Mouse (Mus musculus): ENCODE data around the gene Tet1.
"Not testable (repeated sequence)": the region's sequence is repeated elsewhere in the genome, so short reads cannot be mapped to it uniquely, and the experiment has no call there.

Gene Tet1

DNA sequence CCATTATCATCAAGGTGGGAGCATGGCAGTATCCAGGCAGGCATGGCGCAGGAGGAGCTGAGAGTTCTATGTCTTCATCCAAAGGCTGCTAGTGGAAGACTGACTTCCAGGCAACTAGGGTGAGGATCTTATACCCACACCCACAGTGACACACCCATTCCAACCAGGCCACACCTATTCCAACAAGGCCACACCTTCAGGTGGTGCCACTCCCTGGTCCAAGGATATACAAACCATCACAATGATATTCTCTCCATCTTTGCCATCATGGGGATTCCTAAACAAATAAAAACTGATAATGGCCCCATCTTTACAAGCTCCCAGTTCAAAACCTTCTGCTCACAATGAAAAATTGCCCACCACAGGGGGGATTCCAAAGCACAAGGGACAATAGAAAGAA lies at the start of gene Tet1:
Gene Tet1, minus strand, starts transcription at position 101 of the 400 bp plus-strand sequence.
- DNase-seq, result not testable (repeated sequence)

- DNase-seq, result no peak
Observed at GRCm38 (mm10) chr10:62948551-62948950, 39.8 kb upstream of the Tet1 start.

DNA sequence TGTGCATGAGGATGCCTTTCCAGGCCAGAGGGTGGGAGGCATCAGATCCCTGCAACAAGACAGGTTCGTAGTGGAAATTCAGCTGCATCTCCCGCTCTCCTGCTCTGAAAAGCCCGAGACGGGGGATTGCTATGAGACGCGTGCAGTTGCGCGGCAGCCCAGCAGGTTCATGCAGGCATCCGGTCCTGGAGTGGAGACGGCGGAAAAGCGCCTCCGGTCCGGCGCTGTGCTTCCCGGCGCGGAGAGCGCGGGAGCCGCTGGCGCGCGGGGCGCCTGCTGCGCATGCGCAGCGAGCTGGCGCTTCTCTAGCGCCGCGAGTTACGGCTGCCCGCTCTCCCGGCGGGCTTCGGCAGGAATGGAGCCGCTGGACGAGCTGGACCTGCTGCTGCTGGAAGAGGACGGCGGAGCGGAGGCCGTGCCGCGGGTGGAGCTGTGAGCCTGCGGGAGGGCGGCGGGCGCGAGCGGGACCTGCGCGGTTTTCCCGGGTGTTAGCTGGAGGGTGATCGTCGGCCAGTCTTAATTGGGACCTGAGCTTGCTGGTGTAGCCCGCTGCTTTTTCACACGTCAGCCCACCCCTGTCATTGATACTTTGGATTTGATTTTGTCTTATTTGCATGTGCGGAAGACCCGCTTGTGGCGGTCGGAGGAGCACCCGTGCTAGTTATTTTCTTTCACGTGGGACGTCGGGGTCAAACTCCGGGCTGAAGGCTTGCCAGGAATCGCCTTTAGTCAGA lies 38.1 kb upstream of the Tet1 start, which contains the start of gene Dna2:
Gene Dna2, plus strand, starts transcription at position 289 of the 734 bp plus-strand sequence.
- peak; percentile 57 to 65 for DNase-seq

DNA sequence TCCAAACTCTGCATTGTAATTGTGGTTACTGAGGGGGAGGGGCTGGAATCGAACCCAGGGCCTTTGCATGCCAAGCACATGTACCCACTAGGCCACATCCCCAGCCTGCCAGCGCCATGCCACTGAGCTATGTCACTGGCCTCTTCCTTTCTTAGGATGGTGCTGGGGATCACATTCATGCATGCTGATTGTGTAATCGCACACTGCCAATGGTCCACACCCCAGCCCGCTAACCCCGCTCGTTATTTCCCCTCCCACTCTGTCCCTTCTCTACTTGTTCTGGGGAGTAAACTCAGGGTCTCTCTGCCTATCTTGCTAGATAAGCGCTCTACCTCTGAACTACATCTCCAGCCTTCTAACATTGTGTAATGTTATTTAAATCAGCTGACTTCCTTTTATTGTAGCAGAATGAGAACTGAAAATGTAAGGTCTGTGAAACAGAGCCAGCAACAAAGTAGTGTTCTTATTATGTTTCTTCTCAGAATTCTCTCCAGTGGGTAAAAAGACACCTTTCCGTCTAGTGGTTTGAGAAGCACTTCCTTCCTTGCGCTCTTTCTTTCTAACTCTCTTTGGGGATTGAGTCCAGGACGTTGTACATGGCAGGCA lies 36.3 kb upstream of the Tet1 start:
- DNase-seq, result no peak

GRCm38 (mm10) chr10:62932381-62932780 lies 23.6 kb upstream of the Tet1 start:
- no peak for DNase-seq

- DNase-seq, result no peak
Observed at GRCm38 (mm10) chr10:62924096-62924635, 15.4 kb upstream of the Tet1 start.

DNA sequence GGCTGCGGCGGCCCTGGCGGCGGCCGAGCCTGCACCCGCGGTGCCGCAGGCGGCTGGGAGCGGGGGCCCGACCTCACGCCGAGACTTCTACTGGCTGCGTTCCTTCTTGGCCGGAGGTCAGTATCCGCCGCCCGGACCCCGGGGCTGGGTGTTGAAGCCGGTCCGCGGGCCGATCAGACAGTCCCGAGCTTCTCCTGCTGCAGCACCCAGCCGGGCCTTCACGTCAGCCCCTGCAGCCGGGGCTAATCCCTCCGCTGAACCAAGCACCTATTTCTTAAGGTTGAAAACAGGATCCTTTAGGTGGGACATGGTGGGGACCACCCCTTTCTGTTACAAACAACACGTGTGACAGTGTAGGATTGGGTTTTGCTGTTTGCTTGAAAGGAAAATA lies 12.0 kb upstream of the Tet1 start:
- no peak for DNase-seq

GRCm38 (mm10) chr10:62919925-62920765 lies 11.3 kb upstream of the Tet1 start, which contains the start of gene Slc25a16:
TSS of gene Slc25a16 (plus strand) at chr10:62920633.
- DNase-seq, result peak; percentile 78 to 85

GRCm38 (mm10) chr10:62918985-62919384 lies 10.2 kb upstream of the Tet1 start:
- no peak for DNase-seq

DNA sequence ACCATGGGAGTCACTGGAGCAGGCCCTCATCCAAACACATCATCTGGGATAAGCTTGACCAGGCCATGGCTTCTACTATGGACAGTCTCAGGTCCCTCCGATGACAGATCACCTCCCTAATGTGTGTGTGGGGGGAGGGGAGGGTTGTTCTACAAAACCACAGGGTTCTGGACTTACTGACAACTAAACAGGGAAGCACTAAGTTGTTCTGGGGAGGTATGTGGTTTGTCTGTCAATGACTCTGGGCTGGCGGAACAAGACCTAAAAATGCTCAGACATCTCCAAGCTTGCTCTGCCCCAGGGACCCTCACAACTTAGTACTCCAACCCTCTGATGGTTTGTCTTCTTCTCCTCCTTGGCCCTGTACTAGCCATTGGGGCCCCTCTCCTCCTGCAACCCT lies 2.3 kb upstream of the Tet1 start:
- no peak for DNase-seq

- no peak for DNase-seq
Observed at GRCm38 (mm10) chr10:62906336-62906735, 2.5 kb downstream of the Tet1 start.

DNA sequence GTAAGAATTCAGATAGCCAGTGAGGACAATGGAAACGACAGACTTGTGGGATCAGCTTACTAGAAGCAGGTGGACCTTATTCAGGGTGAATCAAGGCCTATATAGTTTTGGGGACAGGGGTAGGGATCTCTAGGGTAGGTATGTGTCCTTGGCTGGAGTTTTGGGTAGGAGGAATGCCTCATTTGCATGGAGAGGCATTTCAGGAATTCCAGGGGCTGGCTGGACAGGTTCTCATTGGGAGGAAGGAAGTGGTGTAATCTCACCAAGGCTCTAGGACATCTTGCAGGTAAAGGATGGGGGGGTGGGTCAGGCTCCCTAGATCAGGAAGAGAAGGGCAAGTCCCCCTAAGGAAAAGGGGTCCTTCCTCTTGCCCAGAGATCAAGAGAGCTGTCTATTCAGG lies 6.0 kb downstream of the Tet1 start:
- no peak for DNase-seq

GRCm38 (mm10) chr10:62901826-62902225 lies 7.0 kb downstream of the Tet1 start:
- DNase-seq, result no peak

DNA sequence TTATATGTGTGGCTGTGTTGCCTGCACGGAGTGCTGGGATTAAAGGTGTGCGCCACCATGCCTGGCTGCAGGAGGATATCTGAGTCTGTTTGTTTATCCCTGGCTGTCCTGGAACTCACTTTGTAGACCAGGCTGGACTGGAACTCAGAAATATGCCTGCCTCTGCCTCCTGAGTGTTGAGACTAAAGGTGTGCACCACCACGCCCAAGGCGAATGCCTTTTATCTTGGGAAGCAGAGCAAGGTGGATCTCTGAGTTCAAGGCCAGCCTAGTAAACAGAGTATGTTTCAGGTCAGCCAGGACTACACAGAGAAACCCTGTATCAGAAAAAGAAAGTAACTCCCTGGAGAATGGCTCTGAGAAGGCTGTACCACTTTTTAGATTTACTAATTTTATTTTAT lies 8.7 kb downstream of the Tet1 start:
- no peak for DNase-seq

DNA sequence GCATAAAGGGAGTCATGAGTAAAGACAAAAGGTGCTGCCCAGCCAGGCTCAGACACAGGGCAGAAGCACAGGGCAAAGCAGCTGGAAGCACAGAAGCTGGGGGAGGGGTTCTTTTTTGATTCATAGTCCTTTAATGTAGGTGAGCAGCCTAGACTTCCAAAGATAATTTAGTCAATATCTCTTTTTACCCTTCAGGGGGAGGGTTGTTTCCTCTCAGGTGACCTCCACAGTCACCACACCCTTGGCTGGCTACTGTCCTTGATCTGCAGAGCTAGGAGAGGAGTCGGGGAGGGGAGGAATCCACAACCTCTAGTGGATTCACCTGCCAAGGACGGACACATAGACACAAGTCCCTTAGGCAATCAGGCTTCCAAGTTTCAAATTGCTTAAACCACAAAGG lies 10.7 kb downstream of the Tet1 start:
- no peak for DNase-seq

GRCm38 (mm10) chr10:62897437-62897836 lies 11.4 kb downstream of the Tet1 start:
- no peak for DNase-seq

DNA sequence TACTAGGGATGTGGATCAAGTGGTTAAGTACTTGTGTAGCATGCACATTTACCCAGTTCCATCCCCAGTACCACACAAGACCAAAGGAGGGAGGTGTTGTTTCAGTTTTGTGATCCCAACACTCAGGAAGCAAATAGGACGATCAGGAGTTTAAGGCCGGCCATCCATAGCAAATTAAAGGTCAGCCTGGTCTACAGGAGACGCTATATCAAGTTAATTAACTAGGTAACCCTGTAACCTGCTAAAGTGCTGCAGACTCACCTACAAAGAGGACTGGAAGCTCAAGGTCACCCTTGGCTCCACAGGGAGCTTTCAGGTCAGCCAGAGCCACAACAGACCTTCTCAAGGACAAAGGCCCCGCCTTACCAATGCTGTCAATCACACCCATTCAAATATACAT lies 12.0 kb downstream of the Tet1 start:
- no peak for DNase-seq

GRCm38 (mm10) chr10:62896035-62896434 lies 12.8 kb downstream of the Tet1 start:
- no peak for DNase-seq

DNA sequence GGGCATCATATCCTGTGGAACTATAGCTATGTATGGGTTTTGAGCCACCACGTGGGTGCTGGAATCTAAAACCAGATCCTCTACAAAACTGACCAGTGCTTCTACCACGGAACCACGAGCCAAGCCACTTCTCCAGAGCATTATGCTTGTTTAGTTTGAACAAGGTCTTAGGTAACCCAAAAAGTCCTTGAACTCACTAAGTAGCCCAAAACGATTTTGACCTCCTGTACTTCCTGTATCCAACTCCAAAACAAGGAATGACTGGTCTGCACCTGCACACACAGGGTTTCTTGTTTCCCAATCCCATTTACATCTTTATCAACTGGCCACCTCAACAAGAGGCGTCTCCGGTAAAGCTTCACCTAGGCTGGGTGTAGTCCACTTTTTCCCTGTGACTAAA lies 13.4 kb downstream of the Tet1 start:
- no peak for DNase-seq

DNA sequence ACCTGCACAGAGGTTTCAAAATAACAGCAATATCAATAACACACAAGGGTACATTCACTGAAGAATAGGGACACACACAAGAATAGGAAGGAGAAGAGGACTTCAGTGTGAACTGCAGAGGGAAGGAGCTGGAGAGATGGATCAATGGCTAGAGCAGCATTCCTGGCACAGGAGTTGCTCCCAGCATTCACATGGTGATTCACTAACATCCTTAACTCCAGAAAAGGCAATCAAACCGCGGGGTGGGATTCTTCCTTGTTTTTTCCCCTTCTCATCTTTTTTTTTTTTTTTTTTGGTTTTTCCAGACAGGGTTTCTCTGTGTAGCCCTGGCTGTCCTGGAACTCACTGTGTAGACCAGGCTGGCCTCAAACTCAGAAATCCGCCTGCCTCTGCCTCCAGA lies 14.3 kb downstream of the Tet1 start:
- DNase-seq, result no peak

GRCm38 (mm10) chr10:62893356-62893884 lies 15.4 kb downstream of the Tet1 start:
- no peak for DNase-seq

GRCm38 (mm10) chr10:62892549-62893232 lies 16.1 kb downstream of the Tet1 start:
- no peak for DNase-seq

All from thymus, adult 18-20 months (tissue).